Mouse (Mus musculus): ENCODE data around the gene Sulf2. TPM values are rescaled to one million over a fixed set of nuclear protein-coding genes. Genes with fewer than 3 reads are reported as not detected.

Gene Sulf2
- total and polyA plus RNA-seq, 3 experiments = not detected

DNA sequence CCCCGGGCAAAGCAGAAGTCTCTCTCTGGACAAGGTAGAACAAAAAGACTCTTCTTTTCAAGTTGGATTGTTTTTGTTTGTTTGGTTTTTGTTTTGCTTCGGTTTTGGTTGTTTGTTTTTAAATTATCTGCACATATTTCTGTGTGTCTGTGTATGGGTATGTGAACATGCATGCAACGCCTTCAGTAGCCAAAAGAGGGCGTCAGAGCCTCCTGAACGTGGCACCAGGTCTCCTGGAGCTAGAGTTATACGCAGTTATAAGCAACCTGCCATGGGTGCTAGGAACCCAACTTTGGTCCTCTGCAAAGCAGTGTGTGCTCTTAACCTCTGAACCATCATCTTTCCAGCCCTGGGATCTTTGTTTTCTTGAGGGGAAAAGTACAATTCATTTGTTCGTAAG, 3.8 kb upstream of the Sulf2 start:
- no peak for TF ChIP-seq CHD1 (IDR thresholded peaks at IDR 0.05; ENCODE audit: low read depth, low read length)
- no peak for TF ChIP-seq E2F4 (IDR thresholded peaks at IDR 0.05; ENCODE audit: insufficient replicate concordance, low read depth, low read length)
- TF ChIP-seq KAT2A (IDR thresholded peaks at IDR 0.05; ENCODE audit: insufficient replicate concordance, low read length) = no peak
- no peak for TF ChIP-seq ETS1 (conservative IDR thresholded peaks at IDR 0.05; ENCODE audit: low read depth, low read length)
- TF ChIP-seq MAFK (IDR thresholded peaks at IDR 0.05; ENCODE audit: insufficient replicate concordance, low read length) = no peak
- no peak for TF ChIP-seq JUN (IDR thresholded peaks at IDR 0.05; ENCODE audit: insufficient read depth, low read depth, low read length)
- TF ChIP-seq ZNF384 (IDR thresholded peaks at IDR 0.05; ENCODE audit: low read depth, low read length) = no peak
- no peak for TF ChIP-seq CHD2 (IDR thresholded peaks at IDR 0.05; ENCODE audit: low read length)
- TF ChIP-seq RAD21 (IDR thresholded peaks at IDR 0.05; ENCODE audit: low read depth, low read length) = no peak; the same call in 1 of the 2 replicates
- no peak for TF ChIP-seq ZKSCAN1 (IDR thresholded peaks at IDR 0.05; ENCODE audit: borderline replicate concordance, low read depth, low read length)
- TF ChIP-seq SMC3 (IDR thresholded peaks at IDR 0.05; ENCODE audit: low read depth, low read length) = no peak
- no peak for TF ChIP-seq HCFC1 (IDR thresholded peaks at IDR 0.05; ENCODE audit: low read depth, low read length)
- no peak for TF ChIP-seq NRF1 (IDR thresholded peaks at IDR 0.05; ENCODE audit: low read depth, low read length)
- no peak for TF ChIP-seq EP300 (IDR thresholded peaks at IDR 0.05; ENCODE audit: low read length)
- TF ChIP-seq TBP (conservative IDR thresholded peaks at IDR 0.05; ENCODE audit: low read depth, low read length) = no peak
- no peak for TF ChIP-seq SIN3A (IDR thresholded peaks at IDR 0.05; ENCODE audit: low read length)
- no peak for TF ChIP-seq NELFE (IDR thresholded peaks at IDR 0.05; ENCODE audit: low read depth, low read length)
- no peak for TF ChIP-seq CTCF (conservative IDR thresholded peaks at IDR 0.05 in 1 of 2, IDR thresholded peaks at IDR 0.05 in 1 of 2; ENCODE audit: low read depth in 2 of 2, low read length in 2 of 2)
- H3K9me3 ChIP-seq (replicated peaks; ENCODE audit: low read length) = peaks cover 14% of the 10 kb centered on the region
- no peak for DNase-seq (ENCODE audit: extremely low read depth)
- no peaks in the 10 kb centered on the region for H3K4me1 ChIP-seq (ENCODE audit: control insufficient read depth in 1 of 2, insufficient read depth in 2 of 2)
- in situ Hi-C loops (cut with MboI; ENCODE audit: low pct_ligation_motif_present, low pct_unique_long_range_greater_than_20kb, low sequenced_read_pairs) (no loop called here), dilution Hi-C loops (cut with MboI; ENCODE audit: extremely low pct_ligation_motif_present, extremely low pct_unique_long_range_greater_than_20kb, low sequenced_read_pairs) (no loop called here)
- no peak overlapping the region for H3K9ac ChIP-seq (ENCODE audit: insufficient read depth, low read depth)
- peaks cover 14% of the 10 kb centered on the region for H3K27me3 ChIP-seq (replicated peaks)
- no peak overlapping the region for H3K4me3 ChIP-seq (replicated peaks in 1 of 3; ENCODE audit: low read depth in 2 of 3, low read length in 2 of 3, poor library complexity in 1 of 3)
- H3K27ac ChIP-seq (ENCODE audit: insufficient read depth, low read depth) = no peak overlapping the region
- no peaks in the 10 kb centered on the region for H3K79me2 ChIP-seq (replicated peaks; ENCODE audit: control insufficient read depth, extremely low read depth, insufficient read depth, poor library complexity, severe bottlenecking)
- H3K36me3 ChIP-seq (replicated peaks in 1 of 2; ENCODE audit: control insufficient read depth in 1 of 2, insufficient read depth in 1 of 2, low read length in 1 of 2) = no peaks in the 10 kb centered on the region
- H3K4me2 ChIP-seq (ENCODE audit: insufficient read depth, low read depth, poor library complexity, severe bottlenecking) = no peak overlapping the region

DNA sequence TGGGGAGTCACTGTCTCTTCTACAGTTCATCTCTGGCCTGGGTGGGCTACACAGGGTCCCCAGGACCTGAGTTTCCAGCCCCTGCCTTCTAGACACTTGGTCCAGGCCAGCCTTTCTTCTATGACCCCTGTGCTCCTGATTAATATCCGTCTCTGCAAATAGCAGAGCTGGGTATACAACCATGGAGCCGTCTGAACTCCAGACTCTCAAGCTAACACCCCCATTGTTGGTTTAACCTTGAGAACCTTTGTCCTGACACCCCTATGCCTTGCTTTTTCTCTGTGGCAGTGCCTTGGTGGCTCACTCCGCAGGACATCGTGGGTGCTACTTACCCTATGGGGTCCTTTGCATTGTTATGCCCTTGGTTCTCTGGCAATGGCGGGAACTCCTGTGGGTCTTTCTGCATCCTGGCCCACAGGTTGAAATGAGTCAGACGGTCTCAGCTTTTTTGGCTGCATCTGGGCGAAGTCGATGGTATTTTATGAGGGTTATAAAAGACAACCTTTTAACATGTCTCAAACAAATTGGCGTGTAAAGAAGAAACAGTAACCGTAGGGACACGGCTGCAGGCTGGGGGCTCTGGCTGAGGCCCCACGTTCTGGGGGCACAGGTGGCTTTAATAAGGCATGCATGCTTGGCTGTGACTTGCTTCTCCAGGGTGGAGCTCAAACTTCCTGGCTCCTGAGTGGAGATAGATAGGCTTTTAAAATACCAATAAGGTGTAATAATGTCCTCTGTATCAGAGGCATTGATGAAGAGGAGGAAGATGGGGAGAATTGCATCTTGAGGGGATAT, 2.5 kb upstream of the Sulf2 start:
- in situ Hi-C loops (cut with MboI; ENCODE audit: low pct_ligation_motif_present, low pct_unique_long_range_greater_than_20kb, low sequenced_read_pairs) = no loop called here
- H3K36me3 ChIP-seq (replicated peaks in 1 of 2; ENCODE audit: control insufficient read depth in 1 of 2, insufficient read depth in 1 of 2, low read length in 1 of 2) = no peaks in the 10 kb centered on the region
- H3K4me1 ChIP-seq (ENCODE audit: control insufficient read depth in 1 of 2, insufficient read depth in 2 of 2) = no peaks in the 10 kb centered on the region
- no peak overlapping the region for H3K9ac ChIP-seq (ENCODE audit: insufficient read depth, low read depth)
- H3K4me2 ChIP-seq (ENCODE audit: insufficient read depth, low read depth, poor library complexity, severe bottlenecking) = no peak overlapping the region
- dilution Hi-C loops (cut with MboI; ENCODE audit: extremely low pct_ligation_motif_present, extremely low pct_unique_long_range_greater_than_20kb, low sequenced_read_pairs) = no loop called here
- H3K27me3 ChIP-seq (replicated peaks) = peaks cover 7% of the 10 kb centered on the region
- H3K9me3 ChIP-seq (replicated peaks; ENCODE audit: low read length) = peaks cover 18% of the 10 kb centered on the region
- no peak for TF ChIP-seq ZMIZ1 (IDR thresholded peaks at IDR 0.05; ENCODE audit: low read depth, low read length)
- TF ChIP-seq MXI1 (IDR thresholded peaks at IDR 0.05; ENCODE audit: low read depth, low read length) = no peak
- TF ChIP-seq KAT2A (IDR thresholded peaks at IDR 0.05; ENCODE audit: insufficient replicate concordance, low read length) = no peak
- TF ChIP-seq ELF1 (IDR thresholded peaks at IDR 0.05; ENCODE audit: low read depth, low read length) = no peak
- TF ChIP-seq POLR2A (IDR thresholded peaks at IDR 0.05; ENCODE audit: low read depth, low read length) = no peak
- TF ChIP-seq SMC3 (IDR thresholded peaks at IDR 0.05; ENCODE audit: low read depth, low read length) = no peak
- no peak for TF ChIP-seq TCF12 (IDR thresholded peaks at IDR 0.05; ENCODE audit: low read depth, low read length)
- TF ChIP-seq MAZ (IDR thresholded peaks at IDR 0.05; ENCODE audit: low read depth, low read length) = no peak
- no peak for TF ChIP-seq NELFE (IDR thresholded peaks at IDR 0.05; ENCODE audit: low read depth, low read length)
- no peak for TF ChIP-seq NRF1 (IDR thresholded peaks at IDR 0.05; ENCODE audit: low read depth, low read length)
- TF ChIP-seq HCFC1 (IDR thresholded peaks at IDR 0.05; ENCODE audit: low read depth, low read length) = no peak
- TF ChIP-seq ZC3H11A (IDR thresholded peaks at IDR 0.05; ENCODE audit: low read depth, low read length) = no peak
- H3K79me2 ChIP-seq (replicated peaks; ENCODE audit: control insufficient read depth, extremely low read depth, insufficient read depth, poor library complexity, severe bottlenecking) = no peaks in the 10 kb centered on the region
- DNase-seq (ENCODE audit: extremely low read depth) = no peak
- H3K4me3 ChIP-seq (replicated peaks in 1 of 3; ENCODE audit: low read depth in 2 of 3, low read length in 2 of 3, poor library complexity in 1 of 3) = no peak overlapping the region
- no peak overlapping the region for H3K27ac ChIP-seq (ENCODE audit: insufficient read depth, low read depth)
